Mouse (Mus musculus) cerebellum, adult 2 months (tissue): ENCODE measurements at regions not wholly inside any gene's neighbourhood (a gene's known extent, or its start where the extent isn't known, plus 50 kb on each side); places are given as distances from the start of the nearest gene placed in this dataset.

ENCODE experiments used
- CTCF ChIP-seq: fragments of 200-500 bp; IDR thresholded peaks from 2 replicates; pipeline ENCODE4 v1.5.1; 2011; ENCODE audit warnings: low read depth, mild to moderate bottlenecking, control low read depth, low read length, moderate library complexity, borderline replicate concordance; ENCODE audit not compliant: insufficient read depth
- POLR2A ChIP-seq: fragments of 200-500 bp; IDR thresholded peaks from 2 replicates; pipeline ENCODE4 v1.6.1; 2011; ENCODE audit warnings: low read length, control low read depth, borderline replicate concordance; ENCODE audit not compliant: insufficient read depth

DNA sequence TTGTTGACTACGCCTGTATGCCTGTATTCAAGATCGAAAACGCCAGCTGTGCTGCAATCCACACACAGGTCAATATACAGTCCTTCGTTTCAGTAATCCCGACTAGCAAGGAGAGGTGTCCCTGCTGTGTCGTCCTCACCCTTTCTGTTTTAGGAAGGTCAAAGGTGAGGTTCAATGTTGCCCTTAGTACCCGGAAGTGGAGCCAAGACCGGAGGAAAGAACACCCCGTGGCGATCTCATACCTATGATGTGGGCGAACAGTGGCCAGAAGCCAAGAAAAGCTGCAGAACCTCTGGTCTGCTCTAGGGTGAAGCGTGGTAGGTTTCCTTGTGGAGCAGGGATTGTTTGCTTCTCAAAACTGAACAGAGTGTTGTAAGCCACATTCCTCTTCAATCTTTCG, 217.9 kb upstream of the Nr2f2 start:
- no peak for TF ChIP-seq POLR2A
- TF ChIP-seq CTCF, result no peak
